Mouse (Mus musculus): ENCODE data around the gene Bcar1.
A peak's percentile ranks its signal among the peaks of the same experiment; 100 is the strongest.

Gene Bcar1

GRCm38 (mm10) chr8:111743792-111744696 lies at the start of gene Bcar1:
TSS of gene Bcar1 (minus strand) at chr8:111743809.
- peak; percentile 77 for DNase-seq (ENCODE audit: low read depth, low spot score)

GRCm38 (mm10) chr8:111789639-111790038 lies 46.0 kb upstream of the Bcar1 start:
- DNase-seq (ENCODE audit: low read depth, low spot score): no peak

GRCm38 (mm10) chr8:111789200-111789599 lies 45.6 kb upstream of the Bcar1 start:
- DNase-seq (ENCODE audit: low read depth, low spot score): no peak

GRCm38 (mm10) chr8:111788497-111788896 lies 44.9 kb upstream of the Bcar1 start:
- DNase-seq (ENCODE audit: low read depth, low spot score): no peak

GRCm38 (mm10) chr8:111788085-111788484 lies 44.5 kb upstream of the Bcar1 start:
- DNase-seq (ENCODE audit: low read depth, low spot score): no peak

DNA sequence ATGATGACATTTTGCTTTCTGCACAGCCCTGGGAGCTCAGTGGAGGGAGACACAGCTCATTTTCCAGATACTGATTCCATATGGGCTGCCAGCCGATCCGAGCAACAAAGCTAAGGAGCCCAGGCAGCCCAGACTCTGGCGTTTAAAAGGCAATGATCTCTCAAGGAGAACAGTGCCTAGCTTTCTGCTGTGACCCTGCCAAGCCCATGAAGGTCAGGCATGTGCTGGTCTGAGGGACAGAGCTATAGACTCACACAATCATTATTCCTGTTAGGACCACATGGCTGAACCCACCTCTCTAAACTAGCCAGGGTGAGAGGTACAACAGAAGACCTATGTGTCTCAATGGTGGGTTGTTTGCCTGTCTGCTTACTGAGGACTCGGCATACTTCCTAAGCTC lies 44.1 kb upstream of the Bcar1 start:
- DNase-seq (ENCODE audit: low read depth, low spot score): no peak

- peak; percentile 48 for DNase-seq (ENCODE audit: low read depth, low spot score)
These were observed 43.3 kb upstream of the Bcar1 start for GRCm38 (mm10) chr8:111786701-111787588.

GRCm38 (mm10) chr8:111786116-111786515 lies 42.5 kb upstream of the Bcar1 start:
- DNase-seq (ENCODE audit: low read depth, low spot score): no peak

DNA sequence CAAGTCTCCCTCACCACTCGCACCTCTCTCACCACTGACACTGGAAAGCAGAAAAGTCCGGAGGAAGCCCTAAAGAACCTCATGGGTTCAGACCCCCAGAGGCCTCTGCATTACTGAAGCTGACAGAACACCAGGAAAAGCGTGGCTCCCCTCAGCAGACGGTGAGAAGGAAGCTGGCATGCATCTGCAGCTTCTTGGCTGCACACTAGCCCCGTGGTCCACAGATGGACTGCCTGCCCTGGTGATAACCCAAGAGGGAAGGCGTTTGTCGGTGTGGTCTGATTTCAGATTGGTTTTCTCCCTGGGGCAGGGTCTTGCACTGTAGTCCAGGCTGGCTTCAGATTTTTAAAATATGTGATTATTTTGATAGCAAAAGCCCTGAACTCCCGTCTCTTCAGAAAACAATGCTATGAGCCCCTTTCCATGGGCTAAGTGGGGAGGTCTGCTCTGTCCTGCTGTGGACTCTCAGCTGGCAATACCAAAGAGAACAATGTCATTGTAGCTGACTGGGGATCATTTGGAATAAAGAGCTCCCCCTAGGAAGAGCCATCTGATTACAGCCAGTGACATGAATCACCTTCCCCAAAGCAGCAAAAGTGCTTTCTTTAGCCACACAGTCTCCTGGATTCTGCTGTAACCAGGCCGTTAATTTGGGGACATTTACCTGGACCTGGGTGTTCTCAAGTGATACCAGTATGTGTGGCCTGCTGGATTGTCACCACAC lies 39.2 kb upstream of the Bcar1 start:
- DNase-seq (ENCODE audit: low read depth, low spot score): peak; percentile 48

DNA sequence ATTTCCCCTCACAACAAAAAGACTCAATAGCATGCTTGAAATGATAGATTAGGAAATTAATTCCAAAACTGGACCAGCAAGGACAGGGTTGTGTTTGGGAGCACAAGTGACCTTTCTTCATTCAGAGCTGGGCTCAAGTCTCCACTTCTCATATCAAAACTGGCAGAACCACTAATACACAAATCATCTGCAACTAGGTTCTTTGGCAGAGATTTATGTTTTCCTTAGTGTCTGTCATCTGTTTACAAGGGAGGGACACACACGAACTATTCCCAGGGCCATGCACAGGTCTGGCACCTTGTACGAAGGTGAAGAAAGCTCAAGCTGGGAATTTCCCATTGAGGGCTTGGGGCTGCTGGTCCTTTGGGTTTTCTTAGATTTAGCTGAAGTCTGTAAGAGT lies 38.6 kb upstream of the Bcar1 start:
- DNase-seq (ENCODE audit: low read depth, low spot score): no peak

DNA sequence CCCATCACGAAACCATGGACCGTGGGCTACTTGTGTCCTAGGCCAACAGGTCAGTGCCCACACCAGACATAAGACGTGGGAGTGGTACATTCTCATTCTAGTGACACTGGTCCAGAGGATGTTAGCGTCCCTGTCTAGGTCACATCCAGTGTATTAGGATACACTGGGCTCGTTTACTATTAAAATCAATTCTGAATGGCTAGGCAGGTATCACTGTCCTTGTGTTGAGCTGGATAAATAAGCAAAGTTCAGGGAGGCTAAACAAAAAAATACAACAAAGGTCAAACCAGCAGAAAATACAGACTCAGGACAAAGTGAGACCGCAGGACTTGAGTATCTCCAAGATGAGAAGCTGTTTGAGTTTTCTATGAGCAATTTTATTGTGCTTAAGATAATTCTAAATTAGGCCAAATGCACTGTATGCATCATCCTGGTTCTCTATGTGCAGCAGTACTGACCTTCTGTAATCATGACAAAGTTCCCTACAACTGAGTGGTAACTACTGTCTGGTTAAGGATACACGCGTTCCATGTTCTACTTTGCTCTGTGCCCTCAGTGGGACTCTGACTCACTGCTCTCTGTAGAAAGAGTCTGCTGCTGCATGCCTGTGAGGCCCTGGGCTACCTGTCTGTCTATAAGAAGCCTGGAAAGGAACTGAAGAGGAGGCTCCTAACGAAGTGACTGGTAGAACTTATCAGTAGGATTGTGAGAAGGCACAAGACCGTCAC lies 37.3 kb upstream of the Bcar1 start:
- no peak for DNase-seq (ENCODE audit: low read depth, low spot score)

DNA sequence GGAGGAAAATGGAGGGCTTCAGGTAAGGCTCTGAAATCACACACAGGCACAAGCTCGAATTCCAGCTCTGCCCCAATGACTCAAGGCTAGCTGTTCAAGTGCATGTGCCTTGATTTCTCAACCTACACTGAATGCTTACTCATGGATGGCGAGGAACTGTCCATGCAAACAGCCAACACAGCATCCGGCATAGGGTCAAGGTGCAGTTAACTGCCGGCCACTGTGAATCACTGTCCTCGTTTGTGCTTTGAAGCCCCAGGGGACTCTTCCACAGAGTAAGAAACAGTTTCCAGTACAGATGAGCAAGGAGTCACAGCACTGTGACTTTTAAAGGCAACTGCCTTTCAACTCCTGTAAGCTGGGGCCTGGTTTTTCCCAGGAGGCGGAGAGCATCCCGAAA lies 36.1 kb upstream of the Bcar1 start:
- DNase-seq (ENCODE audit: low read depth, low spot score): no peak

GRCm38 (mm10) chr8:111778801-111779200 lies 35.2 kb upstream of the Bcar1 start:
- DNase-seq (ENCODE audit: low read depth, low spot score): no peak

DNA sequence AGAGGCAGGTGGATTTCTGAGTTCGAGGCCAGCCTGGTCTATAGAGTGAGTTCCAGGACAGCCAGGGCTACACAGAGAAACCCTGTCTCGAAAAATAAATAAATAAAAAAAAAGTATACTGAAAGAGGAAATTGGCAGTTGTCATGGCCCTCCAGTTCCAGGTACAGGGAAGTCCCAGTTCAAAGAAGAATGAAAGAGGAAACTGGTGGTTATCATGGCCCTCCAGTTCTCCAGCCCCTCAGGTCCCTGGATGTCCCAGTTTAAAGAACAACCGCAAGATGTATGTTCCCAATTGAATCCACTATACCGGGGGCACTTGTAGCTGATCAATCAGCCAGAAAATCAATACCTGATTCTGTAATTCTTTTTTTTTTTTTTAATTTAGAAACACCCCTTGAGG lies 32.9 kb upstream of the Bcar1 start:
- no peak for DNase-seq (ENCODE audit: low read depth, low spot score)

DNA sequence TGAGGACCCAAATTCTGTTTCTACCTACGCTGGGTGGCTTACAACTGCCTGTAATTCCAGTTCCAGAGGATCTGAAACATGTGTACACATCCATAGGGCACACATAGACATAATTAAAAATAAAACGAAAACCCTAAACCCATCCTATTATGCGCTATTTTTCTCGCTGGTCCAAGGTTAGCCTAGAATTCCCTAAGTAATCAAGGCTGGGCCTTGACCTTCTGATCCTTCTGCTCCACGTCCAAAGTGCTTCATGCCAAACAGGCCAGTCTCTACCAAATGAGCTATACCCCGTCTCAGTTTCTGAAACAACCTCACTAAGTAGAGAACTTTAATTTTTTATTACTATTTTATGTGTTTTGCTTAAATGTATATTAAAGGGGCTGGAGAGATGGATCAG lies 32.2 kb upstream of the Bcar1 start:
- DNase-seq (ENCODE audit: low read depth, low spot score): no peak

GRCm38 (mm10) chr8:111773476-111773875 lies 29.9 kb upstream of the Bcar1 start:
- no peak for DNase-seq (ENCODE audit: low read depth, low spot score)

DNA sequence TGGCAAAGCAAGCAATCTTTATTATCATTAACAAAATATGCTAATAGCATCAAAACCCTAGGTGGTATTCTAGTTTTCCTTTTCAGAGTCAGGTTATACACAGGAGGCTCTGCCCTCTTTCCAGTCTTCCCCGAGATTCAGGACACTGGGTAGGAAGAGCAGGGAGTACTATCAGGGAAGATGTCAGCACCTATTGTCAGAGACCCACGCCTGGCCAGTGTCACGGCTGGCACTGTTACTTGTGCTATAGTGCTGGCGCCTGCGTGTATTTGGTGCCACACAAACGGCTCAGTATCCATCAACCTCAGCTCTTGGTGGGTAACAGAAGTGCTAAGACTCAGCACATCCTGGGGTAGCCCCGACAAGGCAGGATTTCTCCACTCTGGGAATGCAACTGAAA lies 29.4 kb upstream of the Bcar1 start:
- no peak for DNase-seq (ENCODE audit: low read depth, low spot score)

DNA sequence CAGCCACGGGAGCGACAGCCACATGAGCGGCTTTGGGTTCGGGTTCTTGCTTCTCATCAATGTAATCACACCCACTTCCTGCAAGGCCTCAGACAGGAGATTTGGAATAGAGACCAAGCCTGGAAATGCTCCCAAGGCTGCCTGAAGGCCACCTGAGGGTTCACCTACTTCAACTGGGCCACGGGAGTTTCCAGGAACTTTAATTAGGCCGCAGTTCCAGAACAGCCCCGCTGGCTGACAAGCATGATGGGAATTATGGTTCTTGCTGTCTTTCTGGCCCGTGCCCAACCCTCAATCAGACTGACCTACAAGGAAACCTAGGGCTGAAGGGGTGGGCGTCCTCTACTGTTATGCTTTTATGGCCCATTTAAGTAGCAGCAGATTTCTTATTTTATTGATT lies 28.5 kb upstream of the Bcar1 start:
- no peak for DNase-seq (ENCODE audit: low read depth, low spot score)

GRCm38 (mm10) chr8:111771625-111772020 lies 28.0 kb upstream of the Bcar1 start:
- no peak for DNase-seq (ENCODE audit: low read depth, low spot score)

GRCm38 (mm10) chr8:111770958-111771624 lies 27.5 kb upstream of the Bcar1 start:
- DNase-seq (ENCODE audit: low read depth, low spot score): peak; percentile 64

All from brain, adult 2 months (tissue).